Mouse (Mus musculus) embryo, embryonic 10.5 days (tissue): Measurements from ENCODE around the gene Erbb2.
"Not testable (repeated sequence)": the region's sequence is repeated elsewhere in the genome, so short reads cannot be mapped to it uniquely, and the experiment has no call there.

Experiments
- DNase-seq: peaks from one replicate; pipeline ENCODE4 v3.0.0-alpha.2; 2015; ENCODE audit warnings: low spot score

Erbb2 gene

GRCm38 (mm10) chr11:98412273-98412796, at the start of gene Erbb2:
Gene Erbb2, plus strand, starts transcription at chr11:98412470.
- DNase-seq, result peak; percentile 85

GRCm38 (mm10) chr11:98363817-98364216, 48.5 kb upstream of the Erbb2 start:
- no peak for DNase-seq

- no peak for DNase-seq
These were observed 47.9 kb upstream of the Erbb2 start for GRCm38 (mm10) chr11:98364410-98364809.

- no peak for DNase-seq
These were observed 46.0 kb upstream of the Erbb2 start for GRCm38 (mm10) chr11:98366290-98366689.

- no peak for DNase-seq
These were observed 45.0 kb upstream of the Erbb2 start for GRCm38 (mm10) chr11:98367171-98367862.

- DNase-seq, result no peak
These were observed 44.4 kb upstream of the Erbb2 start for GRCm38 (mm10) chr11:98367863-98368186.

GRCm38 (mm10) chr11:98369337-98369736, 42.9 kb upstream of the Erbb2 start:
- DNase-seq, result no peak

GRCm38 (mm10) chr11:98370588-98370987, 41.7 kb upstream of the Erbb2 start:
- DNase-seq, result no peak

GRCm38 (mm10) chr11:98371556-98372240, 40.6 kb upstream of the Erbb2 start:
- peak; percentile 70 for DNase-seq

GRCm38 (mm10) chr11:98372406-98372805, 39.9 kb upstream of the Erbb2 start:
- peak; percentile 86 for DNase-seq

GRCm38 (mm10) chr11:98373244-98373643, 39.0 kb upstream of the Erbb2 start:
- DNase-seq, result no peak

- no peak for DNase-seq
These were observed 38.0 kb upstream of the Erbb2 start for GRCm38 (mm10) chr11:98374266-98374665.

GRCm38 (mm10) chr11:98376756-98377155, 35.5 kb upstream of the Erbb2 start:
- DNase-seq, result no peak

GRCm38 (mm10) chr11:98377787-98378186, 34.5 kb upstream of the Erbb2 start:
- DNase-seq, result no peak

GRCm38 (mm10) chr11:98379379-98379778, 32.9 kb upstream of the Erbb2 start:
- DNase-seq, result no peak

GRCm38 (mm10) chr11:98380106-98380505, 32.2 kb upstream of the Erbb2 start:
- no peak for DNase-seq

GRCm38 (mm10) chr11:98381651-98382050, 30.6 kb upstream of the Erbb2 start:
- no peak for DNase-seq

GRCm38 (mm10) chr11:98382405-98382804, 29.9 kb upstream of the Erbb2 start:
- DNase-seq, result not testable (repeated sequence)

- no peak for DNase-seq
These were observed 28.8 kb upstream of the Erbb2 start, which contains the start of gene Tcap for GRCm38 (mm10) chr11:98383261-98384030. Gene Tcap, plus strand, starts transcription at chr11:98383811.

- no peak for DNase-seq
These were observed 28.1 kb upstream of the Erbb2 start for GRCm38 (mm10) chr11:98384216-98384615.

- DNase-seq, result no peak
These were observed 27.3 kb upstream of the Erbb2 start for GRCm38 (mm10) chr11:98384721-98385637.
